Mouse (Mus musculus) liver, embryonic 12.5 days (tissue): ENCODE measurements around the gene Med24. TPM values are rescaled to one million over a fixed set of nuclear protein-coding genes. Genes with fewer than 3 reads are reported as not detected.

Experiments used
- ATAC-seq: fragments of 200-750 bp; cut with Nextera tagmentation; 2 replicates; pipeline ENCODE4 v1.8.0; 2017; ENCODE audit warnings: moderate number of reproducible peaks, mild to moderate bottlenecking, moderate library complexity
- H3K27ac ChIP-seq: fragments of 300-500 bp; sonication (generic); 2 replicates; pipeline ENCODE4 v1.5.1; 2016; ENCODE audit warnings: mild to moderate bottlenecking
- H3K27me3 ChIP-seq: fragments of 300-500 bp; sonication (generic); replicated peaks from 2 replicates; pipeline ENCODE4 v1.6.1; 2016; ENCODE audit warnings: mild to moderate bottlenecking, moderate library complexity
- H3K36me3 ChIP-seq: fragments of 300-500 bp; sonication (generic); 2 replicates; pipeline ENCODE4 v1.6.1; 2016; ENCODE audit warnings: mild to moderate bottlenecking, moderate library complexity
- H3K4me1 ChIP-seq: fragments of 300-500 bp; sonication (generic); 2 replicates; pipeline ENCODE4 v1.6.1; 2016
- H3K4me2 ChIP-seq: fragments of 300-500 bp; sonication (generic); 2 replicates; pipeline ENCODE4 v1.6.1; 2016; ENCODE audit warnings: mild to moderate bottlenecking, moderate library complexity
- H3K4me3 ChIP-seq: fragments of 300-500 bp; sonication (generic); 2 replicates; pipeline ENCODE4 v1.5.1; 2016; ENCODE audit warnings: mild to moderate bottlenecking, moderate library complexity
- H3K9ac ChIP-seq: fragments of 300-500 bp; sonication (generic); 2 replicates; pipeline ENCODE4 v1.6.1; 2016; ENCODE audit warnings: mild to moderate bottlenecking, moderate library complexity
- H3K9me3 ChIP-seq: fragments of 300-500 bp; sonication (generic); replicated peaks from 2 replicates; pipeline ENCODE4 v1.6.1; 2016; ENCODE audit warnings: mild to moderate bottlenecking, moderate library complexity
- WGBS: fragments of 180-500 bp; shearing (Covaris S2); methylation state at CpG from one replicate; pipeline ENCODE4 v1.1.7; 2016; ENCODE audit not compliant: insufficient replicate concordance; 5-methylcytosine and 5-hydroxymethylcytosine counted together
- polyA plus RNA-seq: library from polyadenylated mRNA; unstranded; fragments of >200 nt; fragmentation: Nextera tagmentation; extraction: Ambion mirVana; gene quantifications from 2 replicates; pipeline ENCODE4 v1.2.1, GENCODE M21; 2016

Gene Med24
- polyA plus RNA-seq, 1 experiment from 2014 or later: 43.7 TPM

DNA sequence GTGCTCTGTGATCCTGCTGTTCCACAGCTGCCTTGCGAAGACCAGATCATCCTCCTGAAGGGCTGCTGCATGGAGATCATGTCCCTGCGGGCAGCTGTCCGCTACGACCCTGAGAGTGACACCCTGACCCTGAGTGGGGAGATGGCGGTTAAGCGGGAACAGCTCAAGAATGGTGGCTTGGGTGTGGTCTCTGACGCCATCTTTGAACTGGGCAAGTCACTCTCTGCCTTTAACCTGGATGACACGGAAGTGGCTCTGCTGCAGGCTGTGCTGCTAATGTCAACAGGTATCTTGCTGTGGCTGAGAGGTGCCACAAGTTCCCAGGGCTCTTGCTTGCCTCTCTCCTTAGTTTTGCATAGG lies 34.2 kb upstream of the Med24 start:
- ATAC-seq: no peak
- 85% methylated on average over 8 of the region's 8 CpGs for WGBS
- Histone ChIP-seq H3K27ac (peak overlapping the region; percentile 59), H3K4me2 (no peak overlapping the region), H3K9me3 (no peaks in the 10 kb centered on the region), H3K27me3 (no peaks in the 10 kb centered on the region), H3K9ac (no peak overlapping the region), H3K36me3 (peaks cover 67% of the 10 kb centered on the region), H3K4me1 (peaks cover 64% of the 10 kb centered on the region), H3K4me3 (no peak overlapping the region)

GRCm38 (mm10) chr11:98762756-98763501 lies 33.7 kb upstream of the Med24 start:
- 66% methylated on average over 17 of the region's 17 CpGs for WGBS
- Histone ChIP-seq H3K36me3 (peaks cover 71% of the 10 kb centered on the region), H3K9me3 (no peaks in the 10 kb centered on the region), H3K27me3 (no peaks in the 10 kb centered on the region), H3K27ac (peak overlapping the region; percentile 59), H3K9ac (no peak overlapping the region), H3K4me3 (no peak overlapping the region), H3K4me1 (peaks cover 58% of the 10 kb centered on the region), H3K4me2 (no peak overlapping the region)
- no peak for ATAC-seq

DNA sequence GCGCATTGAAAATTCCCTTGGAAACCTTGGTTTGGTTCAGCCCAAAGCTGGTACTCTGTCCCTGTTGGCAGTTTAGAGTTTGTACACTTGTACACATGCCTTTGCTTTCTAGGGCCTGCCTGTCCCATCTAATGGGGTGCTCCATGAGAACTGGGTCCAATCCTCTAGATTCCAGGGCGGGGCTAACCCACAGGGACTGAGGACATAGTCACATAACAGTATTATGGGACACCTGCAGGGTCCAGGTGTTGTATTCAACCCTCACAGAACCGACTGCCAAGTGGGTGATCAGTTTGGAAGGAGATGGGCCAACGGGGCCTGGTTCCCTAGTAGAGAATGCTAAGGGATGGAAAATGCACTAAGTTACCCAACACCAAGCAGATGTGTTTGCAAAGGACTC lies 32.7 kb upstream of the Med24 start:
- no peak overlapping the region for H3K4me2 ChIP-seq
- peaks cover 54% of the 10 kb centered on the region for H3K4me1 ChIP-seq
- H3K27me3 ChIP-seq: no peaks in the 10 kb centered on the region
- 84% methylated on average over 4 of the region's 4 CpGs for whole genome bisulfite sequencing
- ATAC-seq: no peak
- H3K27ac ChIP-seq: no peak overlapping the region
- no peak overlapping the region for H3K4me3 ChIP-seq
- H3K9ac ChIP-seq: no peak overlapping the region
- H3K9me3 ChIP-seq: no peaks in the 10 kb centered on the region
- peaks cover 81% of the 10 kb centered on the region for H3K36me3 ChIP-seq

DNA sequence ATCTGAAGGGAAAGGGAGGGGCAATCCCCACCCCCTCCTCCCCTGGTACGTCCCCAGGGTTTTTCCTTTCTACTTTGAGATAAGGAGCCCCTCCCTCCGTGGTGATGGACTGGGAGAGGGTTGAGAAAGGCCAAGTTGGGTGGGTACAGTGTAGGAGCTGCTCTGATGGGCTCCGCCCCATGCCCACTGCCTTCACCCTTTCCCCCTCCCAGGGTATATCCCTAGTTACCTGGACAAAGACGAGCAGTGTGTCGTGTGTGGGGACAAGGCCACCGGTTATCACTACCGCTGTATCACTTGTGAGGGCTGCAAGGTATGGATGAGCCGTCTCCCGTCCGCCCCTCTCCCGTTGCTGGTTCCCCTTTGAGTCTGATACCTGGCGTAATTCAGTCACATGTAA lies 27.5 kb upstream of the Med24 start:
- Histone ChIP-seq H3K9me3 (no peaks in the 10 kb centered on the region), H3K27ac (peak overlapping the region; percentile 95), H3K27me3 (no peaks in the 10 kb centered on the region), H3K4me3 (no peak overlapping the region), H3K4me1 (peaks cover 59% of the 10 kb centered on the region), H3K36me3 (peaks cover 70% of the 10 kb centered on the region), H3K4me2 (peak overlapping the region; percentile 63), H3K9ac (peak overlapping the region; percentile 6; the same call in 1 of the 2 replicates)
- WGBS: 49% methylated on average over 12 of the region's 12 CpGs
- peak; percentile 57 for ATAC-seq

DNA sequence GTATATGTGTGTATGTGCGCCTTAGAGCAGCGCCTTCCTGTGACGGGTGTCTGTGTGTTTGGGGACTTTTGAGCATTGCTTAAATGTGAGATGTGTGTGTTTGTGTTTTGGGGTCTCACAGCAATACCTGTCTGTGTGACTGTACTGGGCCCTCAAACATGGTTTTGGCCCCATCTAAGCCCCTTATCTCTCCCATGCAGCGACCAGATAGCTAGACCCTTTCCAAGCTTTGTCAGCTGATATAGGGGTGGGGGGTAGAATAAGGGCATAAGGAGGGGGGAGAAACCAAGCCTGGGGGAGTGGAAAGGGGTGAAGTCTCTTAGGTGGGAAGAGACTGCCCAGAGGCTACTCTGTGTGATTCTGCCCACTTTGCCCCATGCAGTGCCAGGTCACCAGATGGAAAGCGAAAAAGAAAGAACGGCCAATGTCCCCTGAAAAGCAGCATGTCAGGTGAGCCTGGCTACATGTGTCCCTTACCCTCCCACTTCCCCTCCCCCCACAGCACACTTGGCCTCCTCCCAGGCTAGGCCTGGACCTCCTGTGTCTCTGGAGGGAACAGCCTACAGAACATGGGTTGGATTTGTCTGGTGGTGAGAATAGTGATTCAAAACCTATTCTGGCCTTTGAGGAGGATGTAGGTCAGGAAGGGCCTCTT lies 26.6 kb upstream of the Med24 start:
- 56% methylated on average over 6 of the region's 6 CpGs for WGBS
- Histone ChIP-seq H3K9me3 (no peaks in the 10 kb centered on the region), H3K27me3 (no peaks in the 10 kb centered on the region), H3K4me3 (peak overlapping the region; percentile 19), H3K9ac (peak overlapping the region; percentile 58), H3K4me1 (peaks cover 66% of the 10 kb centered on the region), H3K27ac (peak overlapping the region; percentile 95), H3K4me2 (peak overlapping the region; percentile 63), H3K36me3 (peaks cover 61% of the 10 kb centered on the region)
- peak; percentile 40 for ATAC-seq

DNA sequence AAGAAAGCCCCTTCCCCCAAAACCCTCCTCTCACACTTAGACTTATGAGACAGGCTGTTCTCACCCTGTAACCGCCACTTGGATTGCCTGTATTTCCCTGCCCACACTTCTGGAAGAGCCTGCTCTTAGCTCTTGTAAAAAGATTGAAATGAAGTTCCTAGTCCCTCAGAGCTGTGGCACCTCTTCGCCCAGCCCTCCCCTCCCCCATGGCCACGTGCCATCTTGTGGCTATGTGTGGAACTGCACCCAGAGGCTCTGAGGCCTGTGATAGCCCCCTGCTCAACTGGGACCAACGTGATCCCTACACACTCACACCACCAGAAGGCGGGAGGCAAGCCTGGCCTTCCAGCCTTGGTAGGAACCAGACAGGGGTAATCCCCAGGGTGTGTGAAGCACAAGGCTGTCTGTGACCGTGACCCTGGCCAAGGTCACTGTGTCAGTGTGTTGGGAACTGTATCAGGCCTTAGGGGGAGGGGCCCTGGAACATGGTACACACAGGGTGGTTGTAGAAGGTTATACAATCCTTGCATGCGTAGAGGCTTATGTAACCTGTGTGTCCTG lies 25.5 kb upstream of the Med24 start:
- ATAC-seq: peak; percentile 46
- H3K27me3 ChIP-seq: no peaks in the 10 kb centered on the region
- no peaks in the 10 kb centered on the region for H3K9me3 ChIP-seq
- peaks cover 78% of the 10 kb centered on the region for H3K4me1 ChIP-seq
- peaks cover 49% of the 10 kb centered on the region for H3K36me3 ChIP-seq
- H3K27ac ChIP-seq: peak overlapping the region; percentile 95
- peak overlapping the region; percentile 63 for H3K4me2 ChIP-seq
- WGBS: 15% methylated on average over 7 of the region's 7 CpGs
- H3K9ac ChIP-seq: peak overlapping the region; percentile 51
- H3K4me3 ChIP-seq: no peak overlapping the region

DNA sequence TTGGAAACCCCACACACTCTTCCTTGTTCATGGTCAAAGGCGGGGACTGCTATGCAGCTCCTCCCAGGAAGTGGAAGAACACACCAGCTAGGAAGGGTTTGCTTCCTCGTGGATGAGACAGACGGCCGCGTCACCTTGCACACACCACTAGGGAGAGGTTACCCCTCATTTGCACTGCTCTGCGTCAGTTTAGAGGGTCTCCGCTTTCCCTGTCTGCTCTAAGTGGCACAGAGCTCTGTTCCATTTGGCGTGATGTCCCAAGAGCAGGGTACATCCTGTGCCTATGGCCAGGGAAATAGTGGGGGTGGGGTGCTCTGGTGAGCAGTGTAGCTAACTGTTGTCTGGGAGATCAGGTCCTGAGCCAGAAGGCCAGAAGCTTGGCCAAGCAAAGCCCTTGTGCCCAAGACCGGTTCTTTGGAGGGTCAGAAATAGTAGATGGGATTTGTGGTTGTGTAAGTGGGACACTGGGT lies 25.0 kb upstream of the Med24 start:
- peak overlapping the region; percentile 95 for H3K27ac ChIP-seq
- no peaks in the 10 kb centered on the region for H3K9me3 ChIP-seq
- peak overlapping the region; percentile 51 for H3K9ac ChIP-seq
- H3K36me3 ChIP-seq: peaks cover 48% of the 10 kb centered on the region
- ATAC-seq: no peak
- WGBS: 39% methylated on average over 9 of the region's 9 CpGs
- peaks cover 83% of the 10 kb centered on the region for H3K4me1 ChIP-seq
- no peak overlapping the region for H3K4me3 ChIP-seq
- no peaks in the 10 kb centered on the region for H3K27me3 ChIP-seq
- H3K4me2 ChIP-seq: peak overlapping the region; percentile 63

DNA sequence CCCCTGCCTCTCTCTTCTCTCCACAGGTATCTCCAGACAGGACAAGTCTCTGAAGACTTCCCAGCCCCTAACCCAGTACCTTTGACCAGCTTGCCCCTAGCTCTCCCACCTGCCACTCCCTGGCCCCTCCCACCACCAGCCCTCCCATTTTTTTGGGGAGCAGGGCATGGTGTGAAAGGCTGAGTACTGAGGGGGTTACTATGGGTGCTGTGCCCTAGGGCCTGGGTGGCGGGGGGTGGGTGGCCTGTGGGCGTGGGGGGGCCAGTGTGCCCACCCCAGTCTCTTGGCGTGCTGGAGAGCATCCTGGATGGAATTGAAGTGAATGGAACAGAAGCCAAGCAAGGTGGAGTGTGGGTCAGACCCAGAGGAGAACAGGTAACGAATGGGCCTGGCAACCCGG lies 24.0 kb upstream of the Med24 start:
- no peaks in the 10 kb centered on the region for H3K27me3 ChIP-seq
- WGBS: 83% methylated on average over 5 of the region's 5 CpGs
- no peak for ATAC-seq
- H3K9me3 ChIP-seq: no peaks in the 10 kb centered on the region
- H3K4me2 ChIP-seq: 0 out of 2 replicates have a peak overlapping the region, but pooled peaks have one; percentile 10
- H3K4me1 ChIP-seq: peaks cover 92% of the 10 kb centered on the region
- no peak overlapping the region for H3K4me3 ChIP-seq
- peak overlapping the region; percentile 71 for H3K9ac ChIP-seq
- peak overlapping the region; percentile 95 for H3K27ac ChIP-seq
- H3K36me3 ChIP-seq: peaks cover 43% of the 10 kb centered on the region

- no peak for ATAC-seq
- peaks cover 98% of the 10 kb centered on the region for H3K4me1 ChIP-seq
- no peaks in the 10 kb centered on the region for H3K27me3 ChIP-seq
- H3K4me2 ChIP-seq: peak overlapping the region; percentile 74
- H3K9ac ChIP-seq: peak overlapping the region; percentile 71
- no peaks in the 10 kb centered on the region for H3K9me3 ChIP-seq
- WGBS: 77% methylated on average over 10 of the region's 10 CpGs
- peaks cover 38% of the 10 kb centered on the region for H3K36me3 ChIP-seq
- peak overlapping the region; percentile 95 for H3K27ac ChIP-seq
- H3K4me3 ChIP-seq: no peak overlapping the region
These were observed 23.4 kb upstream of the Med24 start for GRCm38 (mm10) chr11:98752562-98753140.

DNA sequence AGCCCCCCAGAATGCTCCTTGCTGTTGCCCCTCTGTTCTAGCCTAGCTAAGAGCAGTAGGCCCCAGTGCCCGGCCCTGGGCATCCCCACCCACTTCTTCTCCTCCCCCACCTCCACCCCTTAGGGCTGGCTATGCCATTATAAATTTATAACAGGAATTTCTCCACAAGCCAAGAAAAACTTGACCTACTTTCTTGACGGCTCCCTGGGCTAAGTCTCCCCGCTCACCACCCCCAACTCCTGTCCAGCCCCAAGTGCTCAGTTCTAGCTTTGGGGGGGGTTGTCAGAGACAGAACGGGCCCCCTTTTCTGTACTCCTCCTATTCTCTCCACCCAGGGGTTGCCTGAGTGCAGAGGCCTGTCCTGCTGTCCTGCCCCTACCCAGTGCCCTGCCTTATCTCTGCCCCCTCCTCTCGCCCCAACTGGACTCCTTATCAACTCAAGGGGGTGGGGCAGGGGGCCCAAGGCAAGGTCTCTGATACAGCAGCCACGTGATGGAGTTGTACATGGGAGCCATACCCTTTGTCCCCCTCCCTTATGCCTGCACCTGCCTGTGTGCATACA lies 22.1 kb upstream of the Med24 start:
- H3K4me2 ChIP-seq: peak overlapping the region; percentile 74
- H3K9ac ChIP-seq: peak overlapping the region; percentile 71
- H3K4me1 ChIP-seq: peaks cover 100% of the 10 kb centered on the region
- H3K27me3 ChIP-seq: no peaks in the 10 kb centered on the region
- 8% methylated on average over 6 of the region's 6 CpGs for WGBS
- peak overlapping the region; percentile 95 for H3K27ac ChIP-seq
- H3K9me3 ChIP-seq: no peaks in the 10 kb centered on the region
- H3K4me3 ChIP-seq: peak overlapping the region; percentile 36
- ATAC-seq: peak; percentile 83
- peaks cover 26% of the 10 kb centered on the region for H3K36me3 ChIP-seq

- H3K4me2 ChIP-seq: peak overlapping the region; percentile 74
- 52% methylated on average over 17 of the region's 17 CpGs for WGBS
- H3K36me3 ChIP-seq: peaks cover 20% of the 10 kb centered on the region
- H3K27ac ChIP-seq: peak overlapping the region; percentile 95
- peak overlapping the region; percentile 71 for H3K9ac ChIP-seq
- no peaks in the 10 kb centered on the region for H3K9me3 ChIP-seq
- no peaks in the 10 kb centered on the region for H3K27me3 ChIP-seq
- peak overlapping the region; percentile 36 for H3K4me3 ChIP-seq
- ATAC-seq: no peak
- peaks cover 100% of the 10 kb centered on the region for H3K4me1 ChIP-seq
These were observed 21.3 kb upstream of the Med24 start for GRCm38 (mm10) chr11:98750351-98751201.
